Mouse (Mus musculus) forebrain, embryonic 12.5 days (tissue): ENCODE results near the gene Castor1. TPM values are rescaled to one million over a fixed set of nuclear protein-coding genes. Genes with fewer than 3 reads are reported as not detected.

ENCODE experiments used
- polyA plus RNA-seq: library from polyadenylated mRNA; unstranded; fragments of >200 nt; fragmentation: Nextera tagmentation; extraction: Ambion mirVana; gene quantifications from 2 replicates; pipeline ENCODE4 v1.2.1, GENCODE M21; 2016

The Castor1 gene
- polyA plus RNA-seq, 1 experiment from 2014 or later, result 2.2 TPM

Other genes starting within 250 kb of the Castor1 start
- gene 4930556J24Rik, start 241.4 kb upstream of the Castor1 start, polyA plus RNA-seq, result 0.27 and 0.46 TPM in 2 replicates
- gene Gal3st1, start 234.6 kb upstream of the Castor1 start, polyA plus RNA-seq, result 0.95 and 1.3 TPM in 2 replicates
- 0.42 TPM in 1 of 2 replicates, not detected in the other for gene Sec14l4, start 186.8 kb upstream of the Castor1 start, polyA plus RNA-seq
- gene Sec14l3, start 153.4 kb upstream of the Castor1 start, polyA plus RNA-seq, result 0.26 TPM in 1 of 2 replicates, not detected in the other
- 5.6 and 8.0 TPM in 2 replicates for gene Mtfp1, start 122.8 kb upstream of the Castor1 start, polyA plus RNA-seq
- 2.6 and 3.2 TPM in 2 replicates for gene Sec14l2, start 94.8 kb upstream of the Castor1 start, polyA plus RNA-seq
- gene Rnf215, start 83.0 kb upstream of the Castor1 start, polyA plus RNA-seq, result 35.5 and 37.0 TPM in 2 replicates
- 7.4 and 8.5 TPM in 2 replicates for gene Ccdc157, start 57.9 kb upstream of the Castor1 start, polyA plus RNA-seq
- gene Sf3a1, start 57.9 kb upstream of the Castor1 start, polyA plus RNA-seq, result 83.9 and 88.4 TPM in 2 replicates
- gene Tbc1d10a, start 31.4 kb upstream of the Castor1 start, polyA plus RNA-seq, result 22.3 and 26.7 TPM in 2 replicates
- not detected in 2 replicates for gene Osm, start 18.2 kb downstream of the Castor1 start, polyA plus RNA-seq
- 0.06 TPM in 1 of 2 replicates, not detected in the other for gene Lif, start 39.3 kb downstream of the Castor1 start, polyA plus RNA-seq
- gene Hormad2, start 222.9 kb downstream of the Castor1 start, polyA plus RNA-seq, result not detected in 2 replicates